Mouse (Mus musculus) macrophage (primary cell): ENCODE data around the gene Zbtb14. TPM values are rescaled to one million over a fixed set of nuclear protein-coding genes. Genes with fewer than 3 reads are reported as not detected.

Experiments used
- H3K27ac ChIP-seq: fragments of 350-480 bp; formaldehyde crosslinking; 2 replicates; pipeline ENCODE4 v1.9.0; 2021
- H3K36me3 ChIP-seq: fragments of 350-480 bp; formaldehyde crosslinking; 2 replicates; pipeline ENCODE4 v1.9.0; 2021; ENCODE audit errors: inconsistent target
- H3K4me3 ChIP-seq: fragments of 350-480 bp; formaldehyde crosslinking; 2 replicates; pipeline ENCODE4 v1.9.0; 2021; ENCODE audit errors: inconsistent target
- H3K79me2 ChIP-seq: fragments of 350-480 bp; formaldehyde crosslinking; 2 replicates; pipeline ENCODE4 v1.9.0; 2021; ENCODE audit errors: inconsistent target
- WGBS: methylation state at CpG from one replicate; pipeline ENCODE4 v1.1.7; 2026; ENCODE audit warnings: inconsistent platforms; ENCODE audit not compliant: missing documents; 5-methylcytosine and 5-hydroxymethylcytosine counted together
- polyA plus RNA-seq: library from polyadenylated mRNA; stranded (reverse); fragments of 250-400 nt; gene quantifications from 3 replicates; pipeline ENCODE4 v1.2.4, GENCODE M21; 2018; ENCODE audit warnings: inconsistent platforms
- total RNA-seq, 78 experiments: library from RNA; depleted of rRNA; stranded (reverse); fragments of 250-400 nt; gene quantifications; 1 replicate in 9 of 78; 2 replicates in 24 of 78; 3 replicates in 43 of 78; 4 replicates in 2 of 78; pipeline ENCODE4 v1.2.4; 2018; ENCODE audit warnings: inconsistent platforms in 56 of 78

The Zbtb14 gene
- 10 to 100 TPM in 5 of 26 experiments, 1 to 10 TPM in 18, under 1 TPM in 3; 0.71 to 15.4 (median 4.0) TPM for total RNA-seq (2018; cell fraction: chromatin; rRNA removed)
- total RNA-seq (2018; cell fraction: cytosol; rRNA removed), result 10 to 100 TPM in 16 of 26 experiments, 1 to 10 TPM in 10; 4.7 to 17.4 (median 11.8) TPM
- 10 to 100 TPM in 8 of 26 experiments, 1 to 10 TPM in 18; 2.9 to 21.4 (median 7.0) TPM for total RNA-seq (2018; cell fraction: nucleus; rRNA removed)
- polyA plus RNA-seq, result 11.9 to 12.9 TPM (median 12.4 TPM) in 3 replicates

DNA sequence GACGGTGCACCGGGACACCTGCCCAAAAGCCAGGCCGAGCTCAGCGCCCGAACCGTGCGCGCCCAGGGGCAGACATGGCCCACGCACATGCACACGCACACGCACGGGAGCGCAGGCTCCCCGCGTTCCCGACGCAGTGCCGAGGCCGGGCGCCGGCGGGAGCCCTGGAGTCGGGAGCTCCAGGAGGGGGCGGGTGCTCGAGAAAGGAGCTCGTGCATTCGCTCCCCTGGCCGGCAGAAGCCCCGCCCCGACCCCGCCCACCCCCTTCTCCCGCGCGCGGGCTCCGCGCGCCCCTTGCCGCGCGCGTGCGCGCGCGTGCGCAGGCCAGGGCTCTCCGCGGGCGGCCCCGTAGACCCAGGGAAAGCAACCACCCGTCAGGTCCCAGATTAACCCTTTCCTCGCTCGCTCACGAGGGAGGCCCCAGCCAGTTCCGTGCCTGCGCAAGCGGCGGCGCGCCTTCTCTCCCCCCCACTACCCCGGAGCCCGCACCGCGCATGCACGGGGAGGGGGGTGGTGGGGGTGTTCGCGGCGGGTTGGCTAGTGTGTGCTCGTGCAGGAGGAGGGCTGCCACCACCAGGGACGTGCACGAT, at the start of gene Zbtb14:
TSS of gene Zbtb14 (plus strand) at position 540 of the 590 bp plus-strand sequence.
- Histone ChIP-seq H3K79me2 (peaks cover 26% of the 10 kb centered on the region), H3K4me3 (peak within 1 kb of the TSS; percentile 62), H3K27ac (peak within 1 kb of the TSS; percentile 69), H3K36me3 (peaks cover 6% of the 10 kb centered on the region; the same call in 1 of the 2 replicates)
- 2% methylated on average over 72 of the region's 72 CpGs for WGBS

DNA sequence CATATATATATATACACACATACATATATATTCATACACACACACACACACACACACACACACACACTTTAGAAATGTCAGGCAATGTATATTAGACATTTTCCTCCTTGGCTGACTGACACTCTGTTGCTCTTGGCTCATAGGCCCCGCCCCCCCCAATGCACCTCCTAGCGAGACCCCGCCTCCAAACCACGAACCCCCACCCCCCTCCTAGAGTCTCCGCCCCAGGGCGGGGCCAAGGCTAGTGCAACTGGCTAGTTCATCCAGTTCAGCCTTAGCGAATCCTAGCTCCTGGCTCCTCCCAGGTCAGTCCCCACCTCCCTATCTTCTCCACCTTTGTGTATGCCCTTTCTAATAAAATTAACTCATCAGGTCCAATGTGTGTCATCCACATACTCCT, 36.8 kb upstream of the Zbtb14 start:
- H3K79me2 ChIP-seq, result no peaks in the 10 kb centered on the region
- H3K27ac ChIP-seq, result no peak overlapping the region

DNA sequence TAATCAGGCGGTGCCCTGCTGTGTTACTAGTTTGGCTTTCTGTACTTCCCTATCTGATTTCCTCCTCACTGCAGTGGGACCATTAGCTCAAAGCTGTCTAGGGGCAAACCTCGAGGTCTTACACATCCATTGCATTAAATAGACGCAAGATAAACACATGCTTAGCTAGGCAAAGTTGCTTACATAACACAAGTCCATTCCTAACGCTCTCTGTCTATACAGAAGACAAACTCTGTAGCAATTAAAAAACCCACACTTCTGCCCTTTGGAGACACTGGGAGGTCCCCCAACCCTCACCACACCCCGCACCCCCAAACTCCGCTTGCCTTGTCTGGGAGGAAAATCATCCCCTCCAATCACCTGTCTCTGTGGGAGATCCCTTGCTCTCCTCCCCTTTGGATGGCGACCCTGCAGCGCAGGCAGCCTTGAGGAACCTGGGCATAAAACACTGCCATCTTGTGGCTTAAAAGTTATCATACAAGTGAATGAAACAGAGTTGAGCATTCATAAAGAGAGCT, 33.8 kb upstream of the Zbtb14 start:
- no peak overlapping the region for H3K4me3 ChIP-seq
- WGBS, result 3% methylated on average over 8 of the region's 8 CpGs

More for the DNA sequence above, 36.8 kb upstream of the Zbtb14 start:
- no peak overlapping the region for H3K4me3 ChIP-seq
- 79% methylated on average over 7 of the region's 7 CpGs for WGBS
- no peaks in the 10 kb centered on the region for H3K36me3 ChIP-seq

DNA sequence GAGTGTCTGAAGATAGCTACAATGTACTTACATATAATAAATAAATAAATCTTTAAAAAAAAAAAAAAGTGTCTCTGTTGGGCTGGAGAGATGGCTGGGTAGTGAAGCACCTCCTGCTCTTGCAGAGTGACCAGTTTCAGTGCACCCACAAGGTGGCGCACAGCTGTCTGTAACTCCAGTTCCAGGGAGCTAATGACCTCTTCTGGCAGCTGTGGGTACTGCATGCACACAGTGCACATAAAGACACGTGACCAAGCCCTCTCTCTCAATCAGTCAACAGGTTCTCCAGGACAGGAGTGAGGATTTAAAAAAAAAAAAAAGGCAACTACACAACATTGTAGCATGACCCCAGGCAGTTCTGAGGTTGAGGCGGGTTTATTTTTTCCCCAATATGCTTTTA, 17.8 kb upstream of the Zbtb14 start:
- H3K4me3 ChIP-seq, result no peak overlapping the region
- H3K79me2 ChIP-seq, result no peaks in the 10 kb centered on the region
- no peaks in the 10 kb centered on the region for H3K36me3 ChIP-seq
- 95% methylated on average over 3 of the region's 3 CpGs for WGBS
- H3K27ac ChIP-seq, result no peak overlapping the region

More for the DNA sequence above, 33.8 kb upstream of the Zbtb14 start:
- H3K79me2 ChIP-seq, result no peaks in the 10 kb centered on the region
- no peak overlapping the region for H3K27ac ChIP-seq
- H3K36me3 ChIP-seq, result no peaks in the 10 kb centered on the region

DNA sequence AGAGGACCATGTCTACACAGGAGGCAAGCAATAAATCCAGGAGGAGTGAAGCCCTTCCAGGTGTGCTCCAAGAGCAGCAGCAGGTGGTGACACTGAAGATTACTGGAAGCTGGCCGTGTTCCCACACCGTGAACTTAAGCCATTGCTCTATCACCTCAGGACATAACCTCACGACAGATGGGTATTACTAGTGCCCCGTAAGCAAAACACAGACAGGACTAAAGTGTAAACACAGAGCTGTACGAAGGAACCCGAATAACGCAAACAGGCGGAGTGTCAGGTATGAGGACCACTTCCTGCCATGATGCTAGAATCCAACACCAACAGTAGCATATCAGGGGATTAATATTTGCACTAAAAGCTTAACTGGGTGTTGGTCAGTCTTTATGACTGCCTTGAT, 2.0 kb upstream of the Zbtb14 start:
- Histone ChIP-seq H3K36me3 (no peaks in the 10 kb centered on the region), H3K79me2 (peaks cover 15% of the 10 kb centered on the region), H3K4me3 (no peak overlapping the region), H3K27ac (no peak overlapping the region)
- WGBS, result 98% methylated on average over 8 of the region's 8 CpGs

DNA sequence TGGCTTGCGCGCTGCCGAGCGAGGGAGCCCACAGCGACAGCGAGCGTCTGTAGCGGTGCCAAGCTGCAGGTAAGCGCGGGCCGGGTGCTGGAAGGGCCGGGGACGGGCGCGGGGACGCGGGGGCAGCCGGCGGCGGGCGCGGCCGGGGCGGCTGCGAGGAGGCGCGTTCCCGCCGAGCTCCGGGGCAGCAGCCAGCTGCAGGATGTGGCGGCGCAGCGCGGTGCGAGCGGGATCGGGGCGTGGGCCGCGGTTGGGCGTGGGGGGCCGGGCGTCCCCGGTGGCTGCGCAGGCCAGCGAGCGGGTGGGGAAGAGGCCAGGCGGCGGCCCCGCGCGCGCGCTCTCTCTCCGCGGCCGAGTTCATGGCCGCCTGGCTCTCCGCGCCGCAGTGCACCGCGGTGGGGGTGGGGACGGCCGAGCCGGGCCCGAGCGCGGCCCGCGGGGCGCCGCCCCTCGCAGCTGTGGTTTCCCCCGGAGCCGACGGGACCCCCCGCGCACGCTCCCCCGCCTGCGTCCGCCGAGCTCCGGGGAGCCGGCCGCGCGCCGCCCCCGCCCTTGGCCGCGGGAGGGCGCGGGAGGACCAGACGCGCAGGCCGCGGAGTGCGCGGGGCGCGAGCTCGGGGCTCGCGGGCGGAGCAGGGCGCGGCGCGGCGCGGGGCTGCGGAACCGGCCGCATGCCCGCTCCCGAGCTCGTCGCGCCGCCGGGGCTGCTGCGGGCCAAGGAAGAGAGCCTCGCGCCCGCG, 521 bp downstream of the Zbtb14 start:
- Histone ChIP-seq H3K4me3 (peak overlapping the region; percentile 62), H3K27ac (peak overlapping the region; percentile 69), H3K79me2 (peaks cover 26% of the 10 kb centered on the region), H3K36me3 (peaks cover 14% of the 10 kb centered on the region)
- under 1% methylated on average over 112 of the region's 128 CpGs for WGBS

DNA sequence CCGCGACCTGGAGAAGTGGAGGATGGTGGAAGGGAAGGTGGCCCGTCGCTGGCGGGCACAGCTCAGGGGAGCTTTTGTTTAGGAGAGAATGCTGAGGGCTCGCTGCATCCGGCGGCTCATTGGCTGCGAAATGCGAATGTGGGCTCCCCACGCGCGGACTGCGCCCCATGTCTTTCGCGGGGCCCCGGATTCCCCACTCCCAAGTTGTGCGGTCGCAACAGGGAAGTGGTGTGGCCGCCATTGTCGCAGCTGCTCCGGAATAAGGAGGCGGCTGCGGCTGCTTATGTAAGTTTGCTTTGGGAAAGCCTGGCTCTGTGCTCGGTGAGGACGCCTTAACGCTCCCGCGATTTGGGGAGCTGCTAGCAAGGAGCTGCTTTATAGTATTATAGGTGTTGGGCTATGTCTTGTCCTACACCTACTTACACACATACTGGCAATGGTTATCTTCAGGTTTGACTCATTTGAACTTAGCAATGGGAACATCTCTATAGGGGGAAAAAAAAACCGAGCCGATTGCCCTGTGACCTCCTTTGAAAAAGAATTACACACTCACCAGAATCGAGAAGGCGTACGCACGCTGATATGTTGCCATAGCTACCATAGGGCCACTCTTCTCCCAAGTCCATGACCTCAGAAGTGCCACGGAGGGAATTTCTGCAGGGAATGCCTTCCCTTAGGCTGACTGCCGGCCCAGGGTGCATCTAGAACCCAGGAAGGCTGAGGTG, 1.3 kb downstream of the Zbtb14 start:
- Histone ChIP-seq H3K27ac (peak overlapping the region; percentile 69), H3K79me2 (peaks cover 26% of the 10 kb centered on the region), H3K36me3 (peaks cover 14% of the 10 kb centered on the region), H3K4me3 (peak overlapping the region; percentile 62)
- 1% methylated on average over 32 of the region's 37 CpGs for WGBS

DNA sequence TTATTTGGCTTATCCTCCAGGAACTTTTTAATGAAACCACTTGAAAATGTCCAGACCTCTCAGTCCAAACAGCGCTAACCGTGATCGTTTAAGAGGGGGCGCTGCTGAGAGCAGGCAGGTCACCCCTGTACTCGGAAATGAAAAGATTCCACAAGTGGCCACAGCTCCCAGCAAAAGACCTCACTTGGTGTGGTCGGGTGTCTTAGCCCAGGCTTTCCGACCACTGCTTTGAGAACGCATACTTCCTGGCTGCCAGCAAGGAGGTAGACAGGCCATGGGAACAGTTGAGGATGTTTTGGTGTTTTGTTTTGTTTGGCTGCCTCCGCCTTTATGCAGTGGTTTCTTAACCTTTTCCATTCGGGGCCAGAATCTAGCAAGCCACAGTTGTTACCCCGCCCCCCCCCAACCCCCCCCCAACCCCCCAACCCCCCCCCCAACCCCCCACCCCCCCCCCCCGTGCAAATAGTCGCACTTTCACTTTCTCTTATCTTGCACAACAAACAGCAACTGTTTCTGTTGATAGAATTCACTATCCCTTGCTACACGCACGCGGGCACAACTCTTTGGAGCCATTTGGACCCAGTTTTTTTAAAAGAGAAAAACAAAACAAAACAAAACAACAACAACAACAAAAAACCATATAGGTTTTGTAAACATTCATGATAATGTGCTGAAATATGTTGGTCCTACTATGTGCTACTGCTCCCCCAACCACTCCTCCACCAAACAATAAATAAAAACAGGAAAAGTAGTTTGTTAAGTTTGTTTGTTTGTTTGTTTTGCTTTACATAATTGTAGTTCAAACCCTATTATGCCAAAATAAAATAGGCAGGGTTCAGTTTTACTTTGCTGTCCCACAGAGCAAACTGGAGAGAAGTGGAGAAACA, 13.5 kb downstream of the Zbtb14 start:
- H3K36me3 ChIP-seq, result no peaks in the 10 kb centered on the region
- H3K27ac ChIP-seq, result no peak overlapping the region
- peak overlapping the region; percentile 14; the same call in 1 of the 2 replicates for H3K4me3 ChIP-seq
- no peaks in the 10 kb centered on the region for H3K79me2 ChIP-seq
- WGBS, result 4% methylated on average over 15 of the region's 16 CpGs

DNA sequence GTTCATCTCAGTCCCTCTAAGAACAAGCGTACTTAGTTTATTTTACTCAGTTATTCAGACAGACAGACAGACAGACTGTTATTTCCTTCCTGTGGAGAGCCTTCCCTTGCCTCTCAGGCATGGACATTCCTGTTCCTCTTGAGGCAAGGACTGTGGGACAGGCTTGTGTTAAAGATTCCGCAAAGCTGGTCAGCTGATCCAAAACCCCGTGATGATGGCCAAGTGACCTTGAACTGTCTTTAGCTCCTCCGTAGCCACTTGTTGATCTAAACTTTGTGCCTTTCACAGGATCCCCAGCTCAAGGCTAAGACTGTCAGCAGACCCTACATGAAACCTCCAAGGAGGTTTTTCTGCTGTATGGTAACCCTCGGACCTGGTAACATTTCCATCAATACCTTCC, 14.3 kb downstream of the Zbtb14 start:
- Histone ChIP-seq H3K79me2 (no peaks in the 10 kb centered on the region), H3K4me3 (no peak overlapping the region), H3K36me3 (no peaks in the 10 kb centered on the region), H3K27ac (no peak overlapping the region)
- WGBS, result 76% methylated on average over 5 of the region's 5 CpGs

DNA sequence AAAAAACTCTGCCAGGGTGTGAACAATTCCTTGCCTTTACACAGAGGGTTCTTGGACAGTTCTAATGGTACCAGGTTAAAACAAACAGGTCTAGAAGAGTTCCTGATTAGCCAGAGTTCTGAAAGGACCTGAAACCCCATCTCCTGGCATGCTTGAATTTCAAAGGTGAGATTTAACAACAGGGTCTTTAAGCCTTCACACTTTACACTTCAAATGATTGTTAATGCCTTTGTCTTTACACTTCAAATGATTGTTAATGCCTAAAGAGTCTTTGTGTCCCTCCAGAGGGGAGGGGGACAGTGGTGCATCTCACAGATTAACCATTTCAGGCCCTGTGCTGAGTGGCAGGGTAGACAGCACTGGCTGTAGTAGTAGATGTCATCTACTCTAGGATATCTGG, 15.2 kb downstream of the Zbtb14 start:
- no peak overlapping the region for H3K27ac ChIP-seq
- H3K36me3 ChIP-seq, result no peaks in the 10 kb centered on the region
- no peaks in the 10 kb centered on the region for H3K79me2 ChIP-seq
- no peak overlapping the region for H3K4me3 ChIP-seq

DNA sequence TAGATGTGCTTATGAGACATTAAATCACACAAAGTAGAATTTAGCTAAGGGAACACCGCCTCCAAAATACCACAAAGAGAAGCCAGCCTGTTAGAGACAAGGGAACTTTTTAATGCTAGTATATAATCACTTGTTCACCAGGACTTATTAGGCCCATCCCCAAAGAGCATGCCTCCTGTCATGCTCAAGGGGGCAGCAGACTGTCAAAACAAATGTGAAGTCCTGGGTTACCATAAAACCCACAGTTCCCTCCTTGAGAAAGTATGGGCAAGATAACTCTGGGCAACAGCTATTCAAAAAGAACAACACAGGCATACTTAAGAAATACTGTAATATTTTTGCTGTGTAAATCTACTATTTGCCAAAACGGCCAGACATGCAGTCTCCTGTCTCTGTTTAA, 18.3 kb downstream of the Zbtb14 start:
- no peaks in the 10 kb centered on the region for H3K36me3 ChIP-seq
- no peaks in the 10 kb centered on the region for H3K79me2 ChIP-seq
- WGBS, result 90% methylated on average over 2 of the region's 2 CpGs
- H3K4me3 ChIP-seq, result no peak overlapping the region
- no peak overlapping the region for H3K27ac ChIP-seq

DNA sequence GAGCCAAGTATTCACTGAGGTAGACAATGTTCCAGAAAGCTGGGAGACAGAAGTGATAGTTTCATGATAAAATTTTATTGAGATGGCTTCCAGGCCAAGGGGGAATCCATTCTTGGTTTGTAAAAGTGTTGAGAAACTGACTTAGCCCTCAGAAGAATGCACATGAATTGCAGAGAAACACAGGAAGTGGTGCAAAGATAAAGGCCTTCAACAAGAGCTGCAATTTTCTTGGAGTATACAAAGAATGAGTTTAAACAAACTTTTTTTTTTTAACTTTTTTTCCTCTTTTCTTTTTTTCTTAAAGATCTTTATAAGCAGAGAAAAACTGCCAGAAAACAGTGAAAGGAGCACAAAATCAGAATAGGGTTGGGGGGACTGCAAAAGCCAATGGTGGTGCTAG, 33.3 kb downstream of the Zbtb14 start:
- Histone ChIP-seq H3K4me3 (peak overlapping the region; percentile 81; the same call in 1 of the 2 replicates), H3K36me3 (no peaks in the 10 kb centered on the region), H3K27ac (0 out of 2 replicates have a peak overlapping the region, but pooled peaks have one; percentile 64), H3K79me2 (peaks cover 33% of the 10 kb centered on the region)

DNA sequence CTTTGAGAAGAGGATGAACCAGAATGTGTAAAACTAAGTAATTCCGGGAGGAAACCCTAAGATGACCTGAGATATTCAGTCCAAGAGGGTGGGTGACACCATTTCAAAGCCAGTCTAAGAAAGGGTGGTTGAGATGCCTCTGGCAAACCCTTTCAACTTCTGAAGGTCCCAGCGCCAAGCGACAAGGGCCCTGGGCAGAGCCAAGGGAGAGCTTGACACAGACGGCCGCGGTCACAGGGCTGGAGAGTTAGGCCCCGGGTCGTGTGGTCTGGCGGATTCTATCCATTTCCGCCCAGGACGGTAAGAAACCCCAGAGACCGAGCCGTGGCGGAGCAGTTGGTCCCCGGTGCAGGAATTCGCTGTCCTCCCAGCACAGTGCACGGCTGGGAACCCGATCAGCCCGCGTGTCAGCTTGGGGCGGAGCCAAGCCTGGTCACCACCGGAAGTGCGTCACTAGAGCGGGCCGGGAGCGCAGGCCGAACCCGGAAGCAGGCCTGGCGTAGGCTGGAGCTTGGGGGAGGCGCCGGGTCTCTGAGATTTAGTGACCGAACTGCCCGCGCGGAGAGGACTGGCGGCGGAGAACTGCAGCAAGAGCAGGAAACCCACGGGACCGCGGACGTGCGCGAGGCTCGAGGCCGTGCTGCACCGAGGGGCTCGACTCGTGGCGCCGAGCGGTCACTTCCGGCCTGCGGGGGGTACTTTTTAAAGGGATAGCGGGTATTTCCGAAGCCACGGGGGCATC, 34.2 kb downstream of the Zbtb14 start:
- Histone ChIP-seq H3K79me2 (peaks cover 33% of the 10 kb centered on the region), H3K27ac (peak overlapping the region; percentile 64), H3K36me3 (no peaks in the 10 kb centered on the region), H3K4me3 (peak overlapping the region; percentile 81)
- under 1% methylated on average over 56 of the region's 56 CpGs for WGBS
